Mouse (Mus musculus) monocyte, adult 2 months (primary cell): ENCODE results near the gene Scfd2.

ENCODE experiments used
- DNase-seq, 2 experiments: peaks; one replicate each; pipeline ENCODE4 v3.0.0; 2022; ENCODE audit warnings: low spot score in 2 of 2, low read depth in 1 of 2

The Scfd2 gene

GRCm38 (mm10) chr5:74313542-74313941 is 218.0 kb downstream of the Scfd2 start:
- DNase-seq: no peak

DNA sequence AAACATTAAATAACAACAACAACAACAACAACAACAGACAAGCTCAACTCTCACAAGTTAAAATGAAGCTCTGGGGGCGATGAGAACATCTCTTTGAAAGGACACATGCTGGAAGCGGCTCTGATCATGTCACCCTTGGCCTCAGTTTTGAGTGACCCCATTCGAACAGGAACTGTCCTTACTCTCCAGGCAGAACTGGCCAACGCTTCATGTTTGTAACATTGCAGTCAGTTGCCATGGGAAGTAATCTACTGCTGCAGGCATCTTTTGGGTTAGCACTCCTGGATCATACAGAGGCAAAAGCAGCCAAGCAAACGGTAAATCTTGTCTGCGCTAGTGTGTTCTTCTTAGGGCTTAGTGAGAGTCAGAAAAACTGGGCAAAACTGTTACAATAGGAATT is 219.7 kb downstream of the Scfd2 start:
- DNase-seq: no peak

DNA sequence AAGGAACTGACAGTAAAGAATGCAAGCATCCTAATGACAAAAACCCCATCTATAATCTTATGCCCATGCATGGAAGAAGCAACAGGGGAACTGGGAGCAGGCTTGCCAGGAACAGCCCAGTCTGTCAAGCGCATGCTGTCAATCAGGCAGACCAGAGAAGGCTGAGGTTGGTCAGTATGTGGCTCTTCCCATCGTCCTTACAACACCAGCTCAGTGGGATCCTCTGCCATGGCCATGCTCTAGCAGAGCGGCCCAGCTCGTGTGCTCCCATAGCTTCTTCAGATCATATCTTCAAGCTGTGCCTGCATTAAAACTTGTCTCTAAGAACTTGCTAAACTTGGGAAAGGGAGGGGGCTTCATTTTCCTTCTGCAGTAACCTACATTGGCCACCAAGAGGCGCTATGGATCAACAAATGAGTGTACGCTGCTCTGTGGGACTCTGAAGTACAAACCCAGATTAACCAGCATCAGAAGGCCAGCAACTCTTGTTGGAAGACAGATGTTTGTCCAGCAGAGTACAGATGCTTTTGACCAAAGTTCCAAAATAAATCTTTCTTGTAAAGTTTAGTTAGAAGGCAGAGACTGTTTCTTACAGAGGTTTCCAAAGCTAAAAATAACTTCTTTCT is 220.2 kb downstream of the Scfd2 start:
- no peak for DNase-seq

DNA sequence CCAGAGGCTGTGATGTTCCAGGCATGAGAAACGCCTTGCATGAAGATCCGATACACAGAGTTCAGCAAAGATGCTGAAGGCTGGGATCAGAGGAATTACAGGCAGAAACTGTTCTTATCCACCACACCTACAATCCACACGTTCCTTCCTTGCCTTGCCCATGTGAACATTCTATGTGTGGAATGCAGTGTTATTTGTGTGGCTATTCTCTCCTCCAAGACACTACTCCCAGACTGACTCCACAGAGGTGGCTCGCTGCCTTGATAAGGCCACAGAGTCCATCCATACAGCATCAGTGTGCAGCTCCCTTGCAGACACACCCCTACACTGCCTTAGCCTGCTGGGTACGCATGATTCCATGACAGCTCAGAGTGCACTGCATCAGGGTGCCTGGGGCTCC is 221.5 kb downstream of the Scfd2 start:
- DNase-seq: no peak

DNA sequence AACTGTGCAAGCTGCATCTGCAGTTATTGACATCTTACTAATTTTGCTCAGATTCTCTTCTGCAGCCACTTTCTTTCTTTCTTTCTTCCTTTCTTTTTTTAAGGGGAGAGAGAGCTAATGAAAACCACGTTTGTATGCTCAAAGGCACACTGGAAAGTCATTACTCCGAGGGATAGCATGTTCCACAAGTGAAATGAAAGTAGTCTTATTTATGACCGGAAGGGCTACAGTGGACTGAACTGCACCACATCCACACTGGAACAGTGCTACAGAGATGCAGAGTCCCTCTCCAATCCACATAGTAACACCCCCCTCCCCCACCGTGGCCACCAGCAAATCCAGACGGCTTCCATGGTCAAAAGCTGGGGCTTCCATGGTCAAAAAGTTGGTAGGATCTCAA is 224.3 kb downstream of the Scfd2 start:
- no peak for DNase-seq

GRCm38 (mm10) chr5:74305533-74306189 is 225.9 kb downstream of the Scfd2 start:
- no peak for DNase-seq

GRCm38 (mm10) chr5:74304767-74305166 is 226.8 kb downstream of the Scfd2 start:
- DNase-seq: no peak

GRCm38 (mm10) chr5:74302331-74302730 is 229.2 kb downstream of the Scfd2 start:
- no peak for DNase-seq

GRCm38 (mm10) chr5:74301443-74301842 is 230.1 kb downstream of the Scfd2 start:
- DNase-seq: no peak

- no peak for DNase-seq
Observed at GRCm38 (mm10) chr5:74300931-74301330, 230.6 kb downstream of the Scfd2 start.

DNA sequence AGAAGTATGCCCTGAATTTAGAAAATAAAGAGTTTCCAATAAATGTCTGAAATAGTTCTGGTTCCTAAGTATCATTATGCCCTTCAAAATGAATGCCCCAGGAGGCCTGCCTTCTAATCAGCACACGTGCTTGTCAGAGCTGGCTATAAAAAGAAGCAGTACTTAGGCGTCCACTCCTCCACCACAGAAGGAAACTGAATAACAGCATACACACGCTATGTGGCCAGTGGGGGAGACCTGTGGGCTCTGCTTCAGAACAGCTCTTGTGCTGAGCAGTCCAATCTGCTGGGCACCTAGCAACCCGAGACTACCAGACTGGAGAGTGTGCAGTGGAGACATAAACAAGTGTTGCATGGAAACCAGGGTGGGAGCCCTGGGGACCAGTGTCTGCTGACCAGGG is 231.4 kb downstream of the Scfd2 start:
- no peak for DNase-seq

DNA sequence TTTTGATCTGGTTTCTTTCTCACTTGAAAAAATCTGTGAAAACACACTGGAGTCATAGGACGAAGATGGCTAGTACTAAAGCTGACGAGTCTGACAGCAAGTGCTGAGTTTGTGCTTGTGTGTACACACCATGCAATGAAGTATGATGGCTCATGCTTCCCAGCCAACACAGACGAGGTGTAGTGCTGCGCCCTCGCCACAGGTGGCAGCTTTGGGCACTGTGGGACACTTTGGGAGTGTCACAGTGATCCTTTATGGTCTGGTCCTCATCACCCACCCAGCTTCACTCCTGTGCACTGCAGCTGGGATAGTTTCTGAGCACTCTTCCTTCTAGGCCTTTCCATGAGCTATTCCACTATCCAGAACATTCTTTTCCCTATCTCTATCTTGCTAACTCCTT is 234.4 kb downstream of the Scfd2 start:
- DNase-seq: no peak

DNA sequence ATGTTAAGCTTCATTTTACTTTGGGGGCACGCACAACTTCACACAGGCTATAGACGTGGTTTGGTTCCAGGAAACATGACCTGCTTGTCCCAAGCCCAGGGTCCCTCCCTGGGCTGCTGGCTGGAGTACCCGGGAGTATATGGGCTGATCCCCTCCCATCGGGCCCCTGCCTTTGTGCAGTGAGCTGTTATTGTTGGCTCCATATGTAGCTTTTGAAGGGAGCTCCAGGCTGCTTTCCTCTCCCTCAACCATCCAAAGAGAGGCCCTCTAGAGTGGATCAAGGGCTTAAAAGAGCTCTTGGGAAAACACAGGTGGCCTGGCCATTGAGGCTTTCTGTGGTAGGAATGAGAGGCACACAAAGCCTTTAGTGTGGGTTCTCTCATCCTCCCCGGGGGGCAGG is 235.5 kb downstream of the Scfd2 start:
- DNase-seq: no peak

GRCm38 (mm10) chr5:74293513-74293912 is 238.0 kb downstream of the Scfd2 start:
- DNase-seq: no peak

DNA sequence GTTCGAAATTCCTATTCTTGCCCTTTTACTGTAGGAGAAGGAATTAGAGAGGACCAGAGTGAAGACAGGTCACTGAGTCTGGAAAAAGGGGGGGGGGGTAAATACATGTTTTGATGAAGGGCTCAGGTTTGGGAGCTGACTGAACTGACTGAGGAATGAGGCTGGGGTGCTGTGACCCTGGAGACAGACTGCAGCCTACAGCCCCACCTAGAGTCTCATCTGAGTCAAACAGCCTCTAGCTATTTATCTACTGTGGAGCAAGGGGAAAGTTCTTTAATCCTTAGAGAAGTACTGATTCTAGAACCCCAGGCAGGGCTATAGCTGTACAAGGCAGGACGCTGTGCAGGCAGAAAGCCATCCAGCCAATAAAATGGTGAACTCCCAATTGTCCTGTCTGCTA is 239.5 kb downstream of the Scfd2 start:
- no peak for DNase-seq

GRCm38 (mm10) chr5:74291575-74291974 is 240.0 kb downstream of the Scfd2 start:
- DNase-seq: no peak

DNA sequence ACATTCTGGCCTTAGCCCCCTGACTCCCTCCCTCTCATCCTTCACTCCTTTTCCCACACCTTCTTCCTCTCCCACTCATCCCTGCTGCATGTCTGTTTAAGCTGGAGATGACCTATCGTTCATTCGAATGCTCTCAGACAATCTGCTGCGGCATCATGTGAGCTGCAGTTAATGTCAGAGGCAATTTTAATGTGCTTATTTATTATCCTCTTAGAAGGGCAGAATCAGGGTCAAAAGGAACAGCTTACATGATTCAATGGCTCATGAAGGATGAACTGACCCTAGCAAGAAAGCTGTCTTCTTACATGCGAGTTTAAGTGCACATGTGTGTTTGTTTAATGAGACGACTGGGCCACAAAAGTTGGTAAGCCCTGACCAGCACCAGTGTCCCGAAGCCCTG is 241.6 kb downstream of the Scfd2 start:
- no peak for DNase-seq

DNA sequence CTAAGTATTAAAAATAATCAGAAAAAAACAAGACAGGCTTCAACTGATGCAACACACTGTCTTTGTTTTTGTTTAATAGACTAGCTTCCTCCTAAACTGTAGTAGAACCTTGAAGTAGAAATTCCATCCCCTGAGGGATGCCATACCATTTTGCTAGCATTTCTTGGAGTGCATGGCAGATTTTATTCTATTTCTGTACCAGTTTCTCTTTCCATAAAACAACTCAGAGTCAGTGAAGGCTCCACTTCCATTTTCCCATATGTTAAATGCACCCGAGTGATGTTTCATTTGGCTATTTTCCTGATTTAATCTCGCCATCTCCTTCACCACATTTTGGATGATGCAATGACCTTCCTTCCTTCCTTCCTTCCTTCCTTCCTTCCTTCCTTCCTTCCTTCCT is 243.4 kb downstream of the Scfd2 start:
- no peak for DNase-seq

- DNase-seq: no peak
Observed at GRCm38 (mm10) chr5:74286301-74286700, 245.3 kb downstream of the Scfd2 start.

DNA sequence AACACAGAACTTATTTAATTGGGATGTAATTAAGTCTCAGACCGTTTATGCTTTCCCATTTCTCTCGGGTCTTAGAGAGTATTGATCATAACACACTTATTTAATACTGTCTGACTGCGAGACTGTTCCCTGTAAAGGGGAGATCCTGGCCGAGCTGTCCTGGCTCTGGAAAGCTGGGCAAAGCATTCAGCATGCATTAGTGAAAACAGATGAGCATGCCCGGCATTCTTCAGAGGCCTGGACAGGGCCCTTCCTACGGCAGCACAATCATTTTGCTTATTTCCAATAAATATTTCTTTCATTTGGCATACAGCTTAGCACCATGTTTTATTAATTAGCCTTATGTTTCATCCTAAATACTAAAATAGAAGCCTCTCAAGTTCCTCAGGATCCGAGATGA is 245.8 kb downstream of the Scfd2 start:
- no peak for DNase-seq

DNA sequence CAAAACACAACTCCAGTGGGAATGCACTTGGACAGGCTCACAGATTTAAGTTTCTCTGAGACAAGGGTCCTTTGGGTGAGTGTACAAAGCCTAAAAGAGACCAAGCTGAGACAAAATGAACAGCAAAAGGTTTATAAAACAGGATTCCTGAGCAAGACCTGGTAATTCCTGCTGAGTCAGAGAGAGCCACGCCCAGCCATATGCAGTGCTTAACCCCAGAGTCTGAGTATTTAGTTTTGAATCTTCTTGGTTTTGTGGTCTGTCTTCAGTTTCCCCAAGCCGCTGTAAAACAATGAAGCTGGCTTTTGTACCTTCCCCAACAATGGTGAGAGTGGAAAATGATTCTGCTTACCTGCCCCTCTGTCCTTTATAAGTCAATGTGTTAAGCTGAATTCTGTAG is 246.3 kb downstream of the Scfd2 start:
- no peak for DNase-seq

GRCm38 (mm10) chr5:74283545-74283944 is 248.0 kb downstream of the Scfd2 start:
- no peak for DNase-seq

DNA sequence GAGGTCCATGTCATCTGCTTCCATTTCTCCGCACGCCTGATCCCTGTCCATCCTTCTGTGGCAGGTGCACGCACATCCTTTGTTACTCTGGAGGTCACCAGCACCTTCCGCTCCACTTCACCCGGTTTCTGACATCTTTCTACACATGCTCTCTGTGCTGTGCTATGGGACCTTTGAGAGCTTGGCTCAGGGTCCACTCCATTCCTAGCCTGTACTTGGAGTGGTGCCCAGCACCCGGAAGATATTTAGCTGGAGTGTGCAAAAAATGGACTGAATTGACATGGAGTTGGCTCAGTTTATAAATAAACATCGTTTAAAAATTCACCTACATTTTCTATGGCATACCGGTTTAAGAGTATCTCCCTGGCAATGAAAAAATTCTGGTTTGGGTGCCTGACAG is 250.1 kb downstream of the Scfd2 start:
- no peak for DNase-seq
